Mouse (Mus musculus): Measurements from ENCODE around the gene Vps37b. TPM values are rescaled to one million over a fixed set of nuclear protein-coding genes. Genes with fewer than 3 reads are reported as not detected.

The Vps37b gene
- polyA plus RNA-seq, 1 experiment, result 38.8 TPM

DNA sequence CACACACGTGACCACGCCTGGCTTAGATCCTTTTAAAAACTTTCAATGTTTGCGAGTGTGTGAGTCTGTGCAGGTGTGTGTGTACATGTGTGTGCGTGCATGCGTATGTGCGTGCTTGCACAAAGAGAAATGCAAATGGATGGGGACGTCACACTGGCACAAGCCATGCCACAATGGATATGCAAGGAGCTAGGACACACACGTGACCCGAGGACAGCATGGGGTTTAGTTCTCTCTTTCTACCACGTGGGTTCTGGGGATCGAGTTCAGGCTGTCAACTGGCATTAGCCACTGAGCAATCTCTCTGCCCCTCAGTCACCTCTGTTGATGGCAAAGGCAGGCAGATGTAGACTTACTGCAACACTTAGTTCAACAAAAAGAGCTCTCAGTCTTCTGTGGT, 10.4 kb downstream of the Vps37b start:
- no peak for DNase-seq (ENCODE audit: low spot score)

DNA sequence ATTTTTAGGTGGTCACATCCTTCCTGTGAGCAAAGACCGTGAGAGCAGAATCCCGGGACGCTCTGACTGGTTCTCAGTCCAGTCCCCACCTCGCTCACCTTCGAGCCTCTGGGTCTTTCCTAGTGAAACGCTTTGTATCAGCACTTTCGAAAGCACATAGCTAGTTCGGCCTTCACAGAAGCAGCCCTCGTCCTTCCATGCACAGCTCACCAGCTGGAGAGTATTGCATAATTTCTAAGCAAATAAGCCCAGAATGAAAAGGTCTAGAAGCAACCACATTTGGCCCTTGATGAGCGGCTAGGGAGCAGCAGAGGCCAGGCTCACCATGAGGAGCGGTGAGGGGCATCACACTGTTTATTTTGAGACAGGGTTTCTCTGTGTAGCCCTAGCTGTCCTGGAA, 10.9 kb downstream of the Vps37b start:
- no peak for DNase-seq (ENCODE audit: low spot score)

DNA sequence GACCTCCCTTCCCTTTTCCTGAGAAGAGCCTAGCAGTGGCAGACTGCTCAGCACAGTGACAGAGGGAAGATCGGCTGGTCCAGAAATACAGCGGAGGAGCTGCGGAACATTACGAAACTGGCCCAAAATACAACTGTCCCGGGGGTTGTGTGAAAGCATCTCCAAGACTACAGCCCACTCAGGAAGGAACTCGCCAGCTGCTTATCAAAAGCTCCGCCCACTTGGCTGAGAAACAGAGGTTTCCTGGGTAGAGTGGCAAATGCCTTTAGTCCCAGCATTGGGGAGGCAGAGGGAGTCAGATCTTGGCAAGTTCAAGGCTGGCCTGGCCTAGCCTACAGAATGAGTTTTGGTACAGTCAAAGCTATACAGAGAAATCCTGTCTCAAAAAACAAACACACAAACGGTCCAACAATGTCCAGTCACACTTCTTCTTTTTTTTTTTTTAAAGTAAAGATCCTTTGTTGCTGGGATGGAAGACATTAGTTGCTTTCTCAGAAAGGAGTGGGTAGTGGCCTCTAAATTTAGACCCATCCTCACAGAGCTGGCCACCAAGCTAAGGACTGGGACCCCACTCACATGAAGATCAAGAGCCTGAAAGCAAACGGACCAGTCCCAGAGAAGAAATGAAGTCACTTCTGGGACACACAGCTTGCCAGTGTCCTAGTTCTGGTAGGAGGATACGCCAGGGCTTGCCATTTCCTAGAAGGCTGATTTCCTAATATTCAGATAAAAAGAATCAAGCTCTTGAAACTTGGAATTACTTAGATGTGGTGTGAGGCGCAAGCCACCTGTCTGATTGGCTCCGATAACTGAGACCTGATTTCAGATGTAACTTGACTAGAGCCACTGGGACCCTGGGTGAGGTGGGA, 12.5 kb downstream of the Vps37b start:
- no peak for DNase-seq (ENCODE audit: low spot score)

DNA sequence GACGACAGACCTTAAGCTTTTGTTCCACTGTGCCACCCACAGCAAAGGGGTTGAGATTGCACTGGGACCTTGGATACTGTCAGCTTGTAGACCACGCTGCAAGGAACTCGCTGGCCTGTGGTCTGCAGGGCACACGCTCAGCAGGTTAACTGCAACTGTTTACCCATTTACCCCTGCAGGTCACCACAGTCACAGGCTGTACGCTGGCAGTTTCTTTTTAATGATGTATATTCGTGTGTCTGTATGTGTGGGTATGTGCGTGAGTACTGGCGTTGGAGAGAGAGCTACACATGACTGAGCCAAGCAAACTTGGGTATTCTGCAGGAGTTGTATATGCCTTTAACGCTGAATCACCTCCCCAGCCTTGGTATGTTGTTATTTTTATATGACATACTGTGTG, 13.4 kb downstream of the Vps37b start:
- no peak for DNase-seq (ENCODE audit: low spot score)

DNA sequence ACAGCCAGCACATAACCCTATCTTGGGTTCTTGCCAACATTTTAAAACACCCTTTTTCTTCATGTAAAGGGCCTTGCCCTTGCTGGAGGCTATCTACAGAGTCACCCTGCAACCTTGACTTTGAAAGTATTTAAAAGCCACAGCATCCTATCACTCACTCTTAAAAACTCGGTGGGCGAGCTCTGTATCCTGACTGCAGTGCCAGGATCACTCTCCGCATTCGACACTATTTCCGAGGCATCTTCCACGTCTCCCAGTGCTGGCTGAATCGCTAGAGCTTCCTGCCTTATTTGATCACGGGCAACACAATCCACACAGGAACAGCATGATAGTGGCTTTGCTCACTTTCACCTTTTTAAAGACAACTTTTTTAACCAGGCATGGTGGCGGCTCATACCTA, 14.1 kb downstream of the Vps37b start:
- DNase-seq (ENCODE audit: low spot score), result no peak

DNA sequence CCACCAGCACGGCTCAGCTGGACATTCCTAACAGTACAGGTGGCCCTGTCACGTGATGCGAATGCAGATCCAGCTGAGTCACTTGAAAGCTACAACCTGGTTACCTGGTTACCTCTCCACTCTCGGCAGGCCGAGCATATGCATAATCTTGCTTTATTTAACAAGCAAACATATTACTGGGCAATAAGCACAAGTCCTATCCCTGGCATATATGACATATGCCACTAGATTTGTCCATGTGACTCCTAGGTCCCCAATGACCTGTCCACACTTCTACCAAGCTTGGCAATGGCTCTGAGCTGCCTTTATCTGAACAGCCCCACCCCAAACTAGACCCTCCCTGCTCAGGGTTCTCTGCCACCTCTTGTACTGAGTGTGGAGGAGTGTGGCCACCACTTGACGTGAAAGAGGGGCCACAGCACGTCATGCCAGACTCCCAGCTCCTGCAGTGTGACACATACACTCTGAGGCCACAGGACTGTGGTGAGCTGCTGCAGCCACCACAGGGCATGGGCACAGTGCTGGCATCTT, 15.7 kb downstream of the Vps37b start:
- no peak for DNase-seq (ENCODE audit: low spot score)

DNA sequence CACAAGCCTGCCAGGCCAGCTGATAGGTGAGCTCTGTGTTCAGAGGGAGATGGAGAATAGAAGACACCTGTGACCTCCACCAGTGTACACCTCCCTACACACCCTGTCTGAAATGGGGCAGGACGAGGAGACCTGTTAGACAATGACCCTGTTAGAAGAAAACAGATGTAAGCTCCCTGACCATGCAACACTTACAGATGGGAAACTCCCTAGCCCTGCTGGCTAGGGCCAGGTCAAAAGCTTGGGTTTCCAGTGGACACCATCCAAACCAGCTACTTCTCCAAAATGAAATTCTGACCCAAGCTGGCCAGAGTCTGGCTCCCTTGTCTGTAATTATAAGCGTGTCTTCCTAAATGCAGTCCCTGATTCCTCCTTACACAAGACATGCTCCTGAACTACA, 16.3 kb downstream of the Vps37b start:
- no peak for DNase-seq (ENCODE audit: low spot score)

DNA sequence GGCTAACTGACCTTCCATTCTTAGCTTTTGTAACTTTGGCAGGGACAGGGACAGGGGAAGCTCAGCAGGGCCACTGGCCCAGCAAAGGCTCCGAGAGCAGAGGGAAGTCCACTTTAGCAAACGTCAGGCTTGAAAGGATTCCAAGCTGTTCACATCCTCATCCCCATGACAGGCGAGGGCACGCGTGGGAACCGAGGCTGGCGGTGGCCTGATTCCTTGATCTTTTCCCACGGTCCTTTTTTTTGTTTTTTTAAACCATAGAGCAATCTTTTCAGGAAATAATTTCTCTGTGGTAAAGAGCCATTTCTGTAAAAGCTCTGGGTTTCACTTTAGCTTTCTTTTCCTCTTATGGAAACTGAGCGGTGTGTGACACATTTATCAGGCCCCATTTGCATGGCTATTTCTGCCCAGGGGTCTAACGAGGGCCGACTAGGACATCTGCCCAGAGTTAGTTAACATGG, 17.2 kb downstream of the Vps37b start:
- no peak for DNase-seq (ENCODE audit: low spot score)

DNA sequence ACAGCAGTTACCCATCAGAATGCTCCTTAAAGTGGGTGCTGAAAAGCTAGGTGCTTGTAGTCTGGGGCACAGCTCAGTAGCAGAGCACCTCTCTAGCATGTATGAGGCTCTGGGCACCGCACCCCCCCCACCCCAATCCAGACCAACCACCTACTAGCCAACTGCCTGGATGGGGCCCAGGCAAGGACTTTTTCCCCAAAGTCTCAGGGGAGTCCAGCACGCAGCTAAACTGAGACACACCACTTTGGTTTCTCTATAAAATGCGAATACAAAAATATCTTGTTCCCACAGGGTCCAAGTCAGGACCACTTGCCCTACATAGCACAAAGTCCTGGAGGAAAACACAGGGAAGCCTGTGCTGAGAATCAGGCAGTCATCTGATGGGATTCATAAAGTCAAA, 17.9 kb downstream of the Vps37b start:
- no peak for DNase-seq (ENCODE audit: low spot score)

DNA sequence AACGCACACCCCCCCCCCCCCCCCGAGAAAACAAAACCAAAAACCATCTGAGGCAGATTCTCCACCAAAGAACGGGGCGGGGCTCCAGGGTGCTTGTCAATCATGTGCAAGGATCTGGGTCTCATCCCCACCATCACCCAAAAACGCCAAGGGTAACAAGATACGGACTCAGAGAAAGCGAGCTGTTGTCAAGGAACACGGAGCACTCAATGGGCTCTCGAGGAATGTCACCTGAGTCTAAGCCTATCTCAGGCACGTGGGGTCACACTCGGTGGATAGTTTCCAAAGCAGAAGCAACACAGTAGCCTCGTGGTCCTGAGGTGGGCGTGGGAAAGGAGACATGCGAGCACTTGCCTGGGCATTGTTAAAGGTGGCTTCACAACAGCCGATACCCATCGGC, 18.3 kb downstream of the Vps37b start:
- no peak for DNase-seq (ENCODE audit: low spot score)

DNA sequence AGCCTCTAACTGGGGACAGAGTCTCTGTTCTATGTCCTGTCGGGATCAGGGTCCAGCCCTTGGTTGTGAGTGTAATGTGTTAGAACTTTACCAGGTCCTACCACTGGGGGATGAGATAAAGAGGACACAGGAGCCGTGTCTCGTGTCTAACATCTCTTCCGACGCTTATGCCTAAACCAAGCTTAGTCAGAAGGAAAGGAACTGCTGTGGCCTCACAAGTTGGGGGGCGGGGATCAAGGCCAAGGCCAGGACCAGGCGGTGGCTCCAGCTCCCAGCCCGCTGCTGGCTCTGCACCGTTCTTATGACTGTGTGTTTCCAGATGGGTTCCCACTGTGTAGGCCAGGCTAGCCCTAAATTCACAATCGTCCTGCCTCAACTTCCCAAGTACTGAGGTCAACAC, 19.2 kb downstream of the Vps37b start:
- DNase-seq (ENCODE audit: low spot score), result no peak

DNA sequence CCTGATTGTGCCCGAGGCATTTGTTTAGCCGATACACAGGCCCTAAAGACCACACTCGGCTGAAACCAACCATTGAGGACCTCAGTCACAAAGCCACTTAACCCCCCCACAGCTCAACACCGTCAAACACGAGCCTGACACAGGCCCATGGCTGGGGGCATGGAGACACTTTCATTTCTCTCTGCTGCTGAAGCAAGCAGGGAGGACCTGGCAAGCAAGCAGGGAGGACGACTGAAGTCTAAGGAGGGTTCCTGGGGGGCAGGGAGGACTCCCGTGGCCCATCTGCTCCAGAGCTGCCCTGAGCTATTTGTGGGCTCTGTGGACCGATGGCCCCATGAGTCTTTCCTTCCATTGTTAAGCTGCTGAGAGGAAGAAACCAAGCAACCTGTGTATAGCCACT, 20.1 kb downstream of the Vps37b start:
- DNase-seq (ENCODE audit: low spot score), result no peak

DNA sequence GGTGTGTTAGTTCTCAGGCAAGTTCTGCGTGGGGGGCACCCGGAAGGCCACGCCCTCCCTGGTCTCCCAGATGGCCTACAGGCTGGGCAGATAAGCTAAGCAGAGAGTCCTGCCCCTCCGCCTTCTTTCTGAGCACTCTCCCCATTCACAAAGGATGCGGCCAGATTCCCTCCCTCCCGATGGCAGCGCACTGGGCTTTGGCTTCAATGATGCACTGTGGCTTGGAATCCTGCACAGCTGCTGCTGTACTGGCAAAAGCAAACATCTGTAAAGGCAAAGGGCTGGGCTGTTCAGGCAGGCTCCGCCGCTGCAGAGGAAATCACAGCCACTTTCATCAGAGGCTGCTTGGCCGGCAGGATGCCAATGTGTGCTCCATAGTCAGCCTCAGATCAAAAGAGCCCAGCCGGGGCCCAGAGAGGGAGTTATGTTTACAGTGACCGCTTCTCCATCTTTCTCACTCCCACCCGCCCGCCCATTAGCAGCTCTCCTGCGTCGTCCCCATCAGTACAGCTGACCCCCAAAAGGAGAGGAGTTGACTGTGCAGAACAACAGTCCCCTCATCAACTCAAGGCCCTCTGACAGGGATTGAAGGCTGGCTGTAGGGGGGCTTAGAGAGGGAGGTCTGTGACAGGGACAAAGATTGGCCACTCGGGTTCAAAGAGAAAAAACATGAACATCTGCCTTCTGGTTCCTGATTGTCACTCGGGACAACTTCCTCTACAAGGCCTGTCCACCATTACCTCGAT, 21.0 kb downstream of the Vps37b start:
- DNase-seq (ENCODE audit: low spot score), result peak; percentile 34

DNA sequence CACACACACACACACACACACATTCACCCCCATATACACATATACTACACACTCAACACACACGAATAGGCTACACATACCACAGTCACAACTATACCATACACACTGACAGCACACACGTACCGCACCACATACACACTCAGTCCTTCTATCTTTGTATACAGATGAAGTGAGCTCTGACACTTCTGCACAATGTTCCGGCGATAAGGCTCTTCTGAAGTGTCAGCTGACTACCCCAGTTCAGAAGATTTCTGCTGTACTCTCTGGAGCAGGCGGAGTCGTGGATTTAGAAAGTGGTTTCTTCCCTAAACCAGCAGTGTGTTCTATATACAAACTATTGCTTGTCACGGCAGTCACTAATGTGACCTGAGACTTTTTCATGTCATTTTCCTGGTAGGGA, 22.0 kb downstream of the Vps37b start:
- no peak for DNase-seq (ENCODE audit: low spot score)

DNA sequence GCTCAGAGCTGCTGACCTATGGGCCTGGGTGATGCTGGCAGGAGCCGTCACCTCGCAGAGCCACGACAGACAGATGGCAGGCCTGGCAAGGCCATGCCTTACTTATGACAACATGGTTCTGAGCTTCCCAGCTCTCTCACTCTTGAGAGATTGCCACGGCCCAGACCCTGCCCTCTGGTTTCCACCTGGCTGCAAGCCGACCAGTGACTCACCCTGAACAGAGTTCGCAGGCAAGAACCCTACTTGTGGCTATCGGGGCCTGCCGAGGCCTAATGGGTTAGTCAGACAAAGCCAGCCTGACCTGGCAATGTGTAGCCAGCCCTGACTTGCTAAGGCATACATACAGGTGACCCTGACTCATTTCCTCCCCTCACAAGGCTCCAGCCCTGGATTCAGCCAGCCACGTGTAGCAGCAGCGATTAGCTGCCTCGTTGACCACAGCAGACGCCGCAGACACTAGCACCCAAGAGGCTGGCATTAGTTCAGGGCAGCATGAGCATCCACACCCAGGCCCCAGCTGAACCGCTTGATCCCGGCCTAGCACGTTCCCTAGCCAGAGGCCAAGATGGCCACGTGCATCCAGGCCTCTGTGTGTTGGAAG, 25.1 kb downstream of the Vps37b start:
- DNase-seq (ENCODE audit: low spot score), result peak; percentile 70

DNA sequence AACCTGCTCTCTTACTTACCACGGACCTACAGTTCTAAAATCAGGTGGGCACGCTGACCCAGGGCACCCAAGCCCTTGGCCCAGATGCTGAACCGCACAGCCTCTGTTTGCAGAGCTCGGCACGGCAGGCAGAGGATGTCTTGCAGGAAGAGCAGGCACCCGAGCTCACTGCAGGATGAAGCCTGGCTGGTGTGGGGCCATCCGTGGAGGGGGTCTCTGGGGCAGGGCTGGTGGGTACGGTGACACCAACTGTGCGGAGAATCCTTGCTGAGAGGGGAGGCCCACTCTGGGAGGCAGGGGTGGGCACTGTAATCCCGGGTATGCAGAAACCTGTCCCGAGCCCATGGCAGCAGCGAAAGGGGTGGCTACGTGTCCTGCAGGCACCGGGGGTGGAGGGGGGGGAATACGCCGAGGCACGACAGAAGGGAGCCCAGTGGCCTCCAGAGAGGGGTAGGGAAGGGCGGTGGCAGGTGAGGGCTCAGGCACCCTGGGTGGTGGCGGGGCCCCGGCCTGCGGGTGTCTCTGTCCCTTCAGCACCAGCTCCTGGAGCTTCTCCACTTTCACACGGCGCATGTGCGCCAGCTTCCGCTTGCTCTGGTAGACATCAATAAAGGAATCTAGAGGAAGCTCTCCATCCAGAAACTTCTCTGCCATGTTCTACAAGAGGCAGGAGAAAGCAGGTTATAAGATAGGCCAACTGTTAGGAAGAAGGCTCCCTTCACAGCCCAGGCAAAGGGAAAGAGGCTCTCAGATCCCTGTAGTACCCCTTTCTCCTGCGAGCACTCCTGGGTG, 25.8 kb downstream of the Vps37b start:
- no peak for DNase-seq (ENCODE audit: low spot score)

DNA sequence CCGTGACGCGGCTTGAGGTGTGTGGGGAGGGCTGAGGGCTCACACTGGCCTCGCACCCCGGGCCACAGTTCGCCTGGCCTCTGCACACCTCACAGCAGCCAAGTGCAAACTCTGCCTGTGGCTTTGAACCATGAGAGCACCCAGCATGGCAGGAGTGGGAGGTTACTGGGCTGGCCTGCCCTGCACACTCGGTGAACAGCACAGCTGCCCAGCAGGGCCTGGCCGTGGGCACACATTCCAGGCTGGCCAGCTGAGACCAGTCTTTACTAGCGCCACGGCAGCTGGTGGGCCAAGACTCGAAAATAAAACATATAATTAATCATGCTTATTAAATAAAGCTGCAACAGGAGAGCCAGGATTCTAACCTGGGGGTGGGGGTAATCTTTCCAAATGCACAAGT, 26.5 kb downstream of the Vps37b start:
- no peak for DNase-seq (ENCODE audit: low spot score)

DNA sequence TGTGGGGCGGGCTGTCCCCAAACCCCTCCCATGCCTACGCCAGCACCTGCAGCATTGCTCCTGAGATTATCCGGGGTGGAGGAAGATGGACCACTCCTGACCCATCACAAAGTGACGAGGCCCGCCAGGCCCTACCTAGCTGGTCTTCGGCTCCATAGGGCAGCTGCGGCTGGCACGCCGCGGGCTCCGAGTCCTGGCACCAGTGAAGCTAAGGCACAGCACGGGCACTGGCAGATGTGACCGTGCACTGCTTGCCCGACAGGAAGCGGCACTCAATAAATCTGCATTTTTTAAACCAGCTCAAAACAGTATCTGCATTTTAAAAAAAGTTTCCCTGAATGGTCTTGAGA, 26.9 kb downstream of the Vps37b start:
- DNase-seq (ENCODE audit: low spot score), result no peak

DNA sequence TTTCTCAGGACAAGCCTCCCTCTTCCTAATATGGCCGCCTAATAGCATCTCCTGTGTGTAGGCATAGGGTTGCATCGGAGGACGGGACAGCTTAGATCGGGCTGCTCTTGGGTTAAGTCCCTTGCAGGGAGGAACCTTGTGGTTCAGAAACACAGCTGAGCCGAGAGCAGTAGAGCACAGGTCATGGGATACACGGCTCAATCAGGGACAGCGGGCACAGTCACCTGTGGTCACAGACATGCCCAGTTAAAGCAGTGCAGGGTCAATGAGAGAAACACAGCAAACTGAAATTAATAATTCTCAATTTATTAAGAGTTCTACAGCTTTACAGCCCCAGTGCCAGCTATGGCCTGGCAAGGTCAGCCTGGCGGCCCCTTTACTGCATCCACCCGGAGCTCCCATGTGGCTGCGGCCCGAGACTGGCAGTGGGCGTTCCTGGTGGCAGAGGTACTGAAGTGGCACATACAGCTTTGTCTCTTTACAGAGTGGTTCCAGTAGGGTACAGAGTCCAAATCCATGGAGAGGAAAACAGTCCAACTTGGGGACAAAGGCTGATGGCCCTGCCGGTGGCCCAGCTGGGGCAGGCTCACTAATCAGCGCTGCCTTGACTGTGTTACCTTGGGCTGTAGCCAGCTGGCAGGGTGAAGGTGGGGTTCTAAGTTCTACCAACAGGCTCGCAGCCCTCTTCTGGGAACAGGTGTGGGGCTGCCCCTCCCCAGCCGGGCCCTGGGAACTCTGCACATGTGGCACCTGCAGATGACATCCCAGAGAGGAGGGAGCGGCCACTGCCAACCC, 27.5 kb downstream of the Vps37b start:
- no peak for DNase-seq (ENCODE audit: low spot score)

DNA sequence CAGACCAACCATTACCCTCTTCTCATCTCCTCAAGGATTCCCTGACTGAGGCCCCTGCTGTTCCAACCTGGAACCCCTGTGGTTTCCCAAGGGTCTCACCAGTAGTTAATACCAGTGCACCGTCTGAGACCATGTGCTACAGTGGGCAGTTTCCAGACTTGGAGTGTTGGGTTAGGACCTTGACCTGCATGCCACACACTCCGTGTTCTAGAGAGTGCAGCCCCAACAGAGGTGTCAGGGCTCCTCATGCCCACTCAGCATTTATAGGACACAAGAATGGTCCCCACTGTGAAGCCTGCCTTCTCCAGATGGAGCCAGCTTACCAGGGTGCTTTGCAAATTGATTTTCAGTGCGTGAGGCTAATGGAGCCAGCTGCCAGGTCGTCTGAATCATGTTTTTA, 28.7 kb downstream of the Vps37b start:
- no peak for DNase-seq (ENCODE audit: low spot score)

DNA sequence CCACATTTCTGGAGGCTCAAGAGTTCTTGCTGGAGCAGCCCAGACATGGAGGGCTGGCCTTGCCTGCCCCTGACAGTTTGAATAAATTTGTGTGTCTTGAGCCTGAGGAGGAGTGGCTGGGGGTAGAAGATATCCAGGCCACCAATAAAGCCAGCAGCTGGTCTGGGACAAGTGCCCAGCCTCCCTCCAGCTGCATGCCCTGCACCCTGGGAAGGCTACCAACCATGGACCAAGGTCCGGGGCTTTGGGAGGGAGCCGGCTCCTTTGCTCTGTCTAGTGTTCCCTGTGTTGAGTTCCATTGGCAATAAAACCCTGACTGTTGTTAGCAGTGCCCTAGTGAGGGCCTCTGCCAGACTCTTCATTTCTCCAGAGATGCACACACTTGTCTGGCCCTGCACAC, 29.2 kb downstream of the Vps37b start:
- peak; percentile 26 for DNase-seq (ENCODE audit: low spot score)
